Mouse (Mus musculus): ENCODE results near the gene Hoxd13.

Hoxd13 gene

DNA sequence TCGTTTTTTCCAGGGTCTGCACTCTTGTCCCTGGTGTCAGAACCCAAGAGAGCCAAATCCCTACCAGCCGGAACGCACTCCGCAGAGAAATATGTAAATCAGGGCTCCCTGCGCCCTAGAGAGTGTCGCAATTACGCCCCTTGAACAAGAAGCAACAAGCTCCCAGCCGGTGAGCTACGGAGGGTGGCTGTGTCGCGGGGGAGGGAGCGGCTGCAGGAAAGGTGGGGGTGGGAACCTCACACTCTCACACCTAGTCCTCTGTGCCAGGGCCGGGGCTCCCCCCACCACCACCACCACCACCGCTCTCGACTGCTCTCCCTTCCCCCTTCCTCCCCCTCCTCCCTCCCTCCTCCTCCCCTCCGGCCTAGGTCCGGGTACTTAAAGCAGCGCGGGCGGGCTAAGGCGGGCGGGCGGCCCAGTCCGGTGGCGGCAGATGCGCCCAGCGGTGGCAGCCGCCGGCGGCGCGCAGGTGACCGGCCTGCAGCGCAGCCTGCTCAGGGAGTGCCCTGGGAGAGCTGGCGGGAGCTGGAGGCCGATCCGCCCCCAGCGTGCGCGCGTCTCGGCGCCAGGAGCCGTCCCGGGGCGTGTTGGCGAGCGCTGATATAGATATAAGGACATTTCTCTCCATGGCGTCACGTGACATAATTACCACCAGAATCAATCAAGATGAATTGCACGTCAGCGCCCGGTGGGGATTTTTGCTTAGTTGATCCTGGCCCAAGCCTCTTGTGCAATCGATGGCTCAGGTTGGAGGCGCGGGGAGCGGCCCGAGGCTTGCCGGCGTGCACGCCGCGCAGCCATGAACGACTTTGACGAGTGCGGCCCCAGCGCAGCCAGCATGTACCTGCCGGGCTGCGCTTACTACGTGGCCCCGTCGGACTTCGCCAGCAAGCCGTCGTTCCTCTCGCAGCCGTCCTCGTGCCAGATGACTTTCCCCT, 13.8 kb downstream of the Hoxd13 start:
- no peak for DNase-seq

DNA sequence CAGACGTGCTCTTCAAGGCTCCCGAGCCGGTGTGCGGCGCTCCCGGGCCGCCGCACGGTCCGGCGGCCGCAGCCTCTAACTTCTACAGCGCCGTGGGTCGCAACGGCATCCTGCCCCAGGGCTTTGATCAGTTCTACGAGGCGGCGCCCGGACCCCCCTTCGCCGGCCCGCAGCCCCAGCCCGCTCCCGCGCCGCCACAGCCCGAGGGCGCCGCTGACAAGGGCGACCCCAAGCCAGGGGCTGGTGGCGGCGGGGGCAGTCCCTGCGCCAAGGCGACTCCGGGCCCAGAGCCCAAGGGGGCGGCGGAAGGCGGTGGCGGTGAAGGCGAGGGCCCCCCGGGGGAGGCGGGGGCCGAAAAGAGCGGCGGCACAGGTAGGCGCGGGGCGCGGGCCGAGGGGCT, 14.7 kb downstream of the Hoxd13 start:
- DNase-seq, result no peak

DNA sequence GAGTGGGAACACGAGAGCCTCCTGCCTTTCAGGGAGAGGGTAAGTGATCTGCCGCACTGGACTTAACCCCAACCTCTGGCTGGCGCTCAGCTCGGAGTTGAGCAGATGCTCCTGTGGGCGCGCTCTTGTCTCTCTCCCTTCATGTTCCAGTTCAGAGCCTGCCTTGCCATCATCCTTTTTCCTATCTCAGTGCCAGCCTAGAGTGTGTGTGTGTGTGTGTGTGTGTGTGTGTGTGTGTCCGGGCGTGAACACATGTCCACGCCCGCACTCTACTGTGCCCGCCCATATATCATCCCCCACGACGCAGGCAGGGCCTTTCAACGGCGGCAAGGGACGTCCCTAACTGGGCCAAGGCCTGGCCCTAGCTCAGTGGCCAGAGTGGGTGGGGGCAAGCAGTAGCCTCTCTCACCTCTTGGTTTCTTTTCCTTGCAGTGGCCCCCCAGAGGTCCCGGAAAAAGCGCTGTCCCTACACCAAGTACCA, 15.4 kb downstream of the Hoxd13 start:
- DNase-seq, result no peak

DNA sequence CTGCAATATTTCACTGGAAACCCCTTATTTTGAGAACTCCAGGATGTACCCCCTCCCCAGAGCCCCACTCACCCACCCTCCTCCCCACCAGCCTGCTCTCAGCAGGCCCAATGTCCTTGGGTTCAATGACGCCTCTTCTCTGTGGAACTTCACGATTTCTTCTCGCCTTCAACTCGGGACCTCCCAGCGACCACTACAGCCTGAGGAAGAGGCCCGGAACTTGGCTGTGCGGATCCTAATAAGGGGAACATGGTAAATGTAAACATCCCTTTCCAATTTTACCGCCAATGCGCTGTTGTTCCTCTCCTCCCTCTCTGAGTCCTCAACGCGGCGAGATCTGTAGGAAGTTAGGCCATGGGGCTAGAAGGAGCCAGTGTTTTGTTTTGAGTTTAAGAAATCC, 16.0 kb downstream of the Hoxd13 start:
- no peak for DNase-seq

DNA sequence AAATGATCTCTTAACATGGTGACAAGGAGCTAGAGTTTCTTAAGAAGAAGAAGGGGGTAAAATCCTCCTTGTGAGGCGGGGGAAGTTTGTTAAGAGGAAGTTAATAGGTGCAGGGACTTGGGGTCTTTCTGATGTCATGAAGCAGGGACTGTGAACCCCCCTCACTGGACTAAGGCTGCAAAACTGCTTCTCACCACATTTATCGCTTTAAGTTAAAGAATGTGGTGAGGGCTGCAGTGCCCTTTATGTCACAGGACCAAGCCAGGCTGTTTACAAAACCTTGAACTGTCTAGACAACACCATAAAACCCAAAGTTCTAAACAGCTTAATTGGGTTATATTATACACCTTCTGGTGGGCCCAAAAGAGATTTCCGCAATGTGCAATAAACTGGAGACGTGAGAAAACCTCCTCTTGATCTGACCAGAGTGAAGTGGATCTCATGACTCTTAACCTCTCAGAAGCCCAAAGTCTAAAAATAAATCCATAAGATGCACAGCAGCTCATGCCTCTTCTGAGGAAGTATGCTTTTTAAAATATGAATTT, 17.0 kb downstream of the Hoxd13 start:
- DNase-seq, result no peak

DNA sequence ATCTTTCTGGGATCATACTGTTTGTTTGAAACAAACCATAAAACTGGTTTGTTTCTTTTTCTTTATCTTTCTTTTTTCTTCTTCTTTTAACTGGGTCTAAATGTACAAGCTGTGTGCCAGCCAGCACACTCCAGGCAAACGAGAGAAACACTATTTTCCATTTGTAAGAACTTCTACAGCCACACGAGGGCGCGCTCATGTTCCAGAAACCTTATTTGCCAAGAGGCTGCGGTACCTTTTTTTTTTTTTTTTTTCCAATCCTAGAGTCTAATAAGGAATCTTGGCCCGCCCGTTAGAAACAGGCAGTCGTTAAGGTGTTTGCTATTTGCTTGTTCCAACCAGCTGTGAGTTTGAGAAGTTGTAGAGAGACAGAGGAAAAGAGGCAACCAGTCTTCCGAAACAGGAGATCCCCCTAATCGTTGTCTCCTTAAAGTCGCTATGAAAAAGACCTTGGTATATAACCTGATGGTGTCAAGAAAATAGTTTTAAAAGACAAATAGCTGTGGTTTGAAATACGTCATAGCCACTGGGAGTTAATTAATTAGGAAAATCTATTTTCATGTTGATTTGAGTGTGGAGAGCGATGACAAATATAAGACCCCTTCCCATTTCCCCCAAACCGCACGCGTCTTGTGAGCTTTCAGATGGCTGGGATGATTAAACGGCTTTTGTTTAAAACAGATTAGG, 18.3 kb downstream of the Hoxd13 start:
- peak; percentile 67 for DNase-seq

DNA sequence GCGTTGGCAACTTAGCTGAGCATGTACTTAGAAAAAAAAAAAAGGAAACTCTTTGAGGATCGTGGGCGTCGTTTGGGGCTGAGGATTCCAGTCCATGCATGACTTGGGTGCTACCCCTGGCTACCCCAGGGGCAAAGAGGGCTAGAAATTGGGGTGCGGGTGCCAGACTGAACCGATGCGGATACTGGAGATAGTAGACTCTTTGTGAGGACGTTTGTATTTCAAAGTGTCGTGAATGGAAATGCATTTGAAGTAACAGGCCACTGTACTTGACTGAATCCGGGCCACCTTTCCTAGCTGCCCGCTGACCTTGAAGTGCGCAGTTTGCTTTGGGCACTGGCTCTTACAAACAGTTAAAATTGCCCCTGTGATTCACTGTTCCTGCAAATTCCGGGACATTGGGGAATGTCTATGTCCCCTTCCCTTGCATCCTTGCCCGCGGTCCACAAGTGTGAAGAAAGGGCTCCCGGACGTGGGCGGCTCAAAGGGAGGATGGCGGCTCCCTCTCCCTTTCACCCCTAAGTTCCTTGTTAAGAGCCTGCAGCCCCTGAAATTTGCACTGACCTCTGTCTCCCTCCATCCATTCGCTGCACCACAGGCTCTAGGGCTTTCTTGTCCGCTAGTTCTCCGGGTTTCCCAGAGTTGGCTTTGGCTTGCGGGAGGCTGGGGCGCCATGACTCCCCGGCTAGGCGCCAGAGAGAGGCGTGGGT, 19.0 kb downstream of the Hoxd13 start:
- DNase-seq, result no peak

DNA sequence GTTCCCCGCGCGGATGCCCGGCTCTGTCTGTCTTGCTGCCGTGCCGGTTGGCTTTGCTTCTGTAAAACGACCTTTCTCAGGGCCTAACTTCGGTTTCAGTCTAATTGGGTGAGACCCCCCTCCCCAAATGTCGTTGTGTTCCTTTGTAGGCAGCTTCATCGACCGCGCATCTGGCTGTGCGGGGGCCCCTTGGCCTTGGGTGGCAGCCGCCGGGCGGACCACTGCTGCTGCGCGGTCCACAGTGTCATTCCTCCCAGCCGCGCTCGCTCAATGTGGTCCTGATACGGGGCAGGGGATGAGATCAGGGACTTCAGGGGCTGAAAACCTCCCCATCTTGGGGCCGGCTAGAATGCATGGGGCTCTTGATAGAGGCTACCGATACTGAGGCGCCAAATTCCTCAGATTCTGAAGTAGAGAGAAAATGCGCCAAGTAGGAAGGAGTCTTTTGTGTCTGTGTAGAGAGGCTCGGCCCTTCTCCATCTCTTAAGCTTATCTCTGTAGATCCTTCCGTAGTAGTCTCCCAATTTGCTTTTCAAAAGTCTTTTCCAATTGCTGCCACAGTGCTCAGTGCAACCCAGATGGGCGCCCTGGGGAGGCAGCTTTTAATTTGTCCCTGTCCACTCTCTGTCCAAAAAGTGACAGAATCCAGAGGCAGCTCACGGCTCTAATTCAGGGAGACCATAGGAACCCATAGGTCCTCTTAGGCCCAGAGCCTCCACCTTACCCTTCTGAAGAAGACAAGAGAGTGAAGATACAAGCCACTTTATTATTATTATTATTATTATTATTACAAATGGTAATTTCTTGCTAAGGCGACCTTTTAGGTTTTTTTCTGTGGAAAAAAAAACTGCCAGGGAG, 19.8 kb downstream of the Hoxd13 start:
- no peak for DNase-seq

DNA sequence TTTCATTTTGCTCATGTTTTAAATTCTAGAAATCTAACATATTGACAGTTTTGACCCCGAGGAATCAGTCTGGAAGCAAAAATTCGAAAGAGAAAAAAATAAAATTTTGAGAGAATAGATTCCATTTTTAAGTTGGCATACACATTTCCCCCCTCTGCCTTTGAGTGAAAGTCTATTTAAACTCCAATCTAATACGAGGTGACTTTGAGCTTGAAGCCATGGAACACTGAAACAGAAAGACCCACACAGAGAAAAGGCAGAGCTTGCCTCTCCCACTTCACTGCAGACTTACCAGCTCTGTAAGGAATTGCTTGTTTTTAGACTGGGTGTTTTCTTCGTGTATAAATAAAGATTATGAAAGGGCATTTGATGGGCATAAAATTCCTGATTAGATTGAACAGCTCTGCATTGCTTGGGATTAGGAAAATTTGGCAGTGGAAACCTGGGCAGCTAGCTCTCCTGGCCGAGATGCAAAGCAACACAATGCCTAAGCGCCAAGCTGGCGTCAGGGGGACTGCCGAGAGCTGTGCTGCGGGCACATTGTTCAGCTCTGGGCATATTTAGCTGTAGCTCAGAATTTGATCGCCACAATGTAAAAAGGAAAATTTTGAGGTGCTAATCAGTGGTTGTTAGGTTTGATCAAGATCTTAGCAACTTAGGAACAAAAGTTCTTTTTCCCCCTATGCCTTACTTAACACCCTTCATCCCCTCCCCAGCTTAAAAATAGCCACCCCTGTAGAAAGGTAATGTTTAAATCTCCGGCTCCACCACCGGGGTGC, 20.9 kb downstream of the Hoxd13 start:
- DNase-seq, result no peak

DNA sequence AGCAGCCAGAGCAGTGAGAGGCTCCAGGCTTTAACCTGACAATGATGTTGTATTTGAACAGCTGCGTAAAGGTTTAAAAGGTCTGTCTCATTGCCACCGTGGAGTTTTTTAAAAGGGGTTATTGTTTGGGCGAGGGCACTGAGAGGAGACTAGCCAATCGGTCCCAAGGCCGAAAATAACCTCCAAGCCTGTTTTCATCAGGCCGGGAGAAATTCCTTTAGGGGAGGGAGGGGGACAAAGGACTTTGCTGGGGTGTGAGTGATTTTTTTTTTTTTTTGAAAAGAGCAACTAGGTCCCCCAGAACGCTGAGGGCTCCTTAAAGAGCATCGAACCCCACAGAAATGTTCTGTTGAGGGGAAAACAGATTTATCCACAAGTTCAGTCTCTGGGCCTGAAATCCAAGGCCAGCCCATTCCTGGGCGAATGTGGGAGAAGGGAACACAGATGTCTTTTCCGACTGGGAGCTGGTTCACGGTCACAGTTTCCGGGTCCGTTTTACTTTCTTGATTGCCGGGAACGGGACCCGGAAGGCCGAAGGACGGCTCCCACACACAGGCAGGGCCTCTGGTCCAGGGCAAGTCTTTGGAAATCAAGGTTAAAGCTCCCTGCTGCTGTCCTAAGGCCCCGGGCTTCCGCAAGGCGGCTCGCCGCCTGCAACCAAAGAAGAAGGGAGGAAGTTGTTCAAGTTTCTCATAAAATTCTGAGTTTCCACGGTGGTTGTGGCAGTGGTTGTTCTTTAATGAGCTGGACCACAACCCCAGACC, 21.6 kb downstream of the Hoxd13 start:
- DNase-seq, result no peak

DNA sequence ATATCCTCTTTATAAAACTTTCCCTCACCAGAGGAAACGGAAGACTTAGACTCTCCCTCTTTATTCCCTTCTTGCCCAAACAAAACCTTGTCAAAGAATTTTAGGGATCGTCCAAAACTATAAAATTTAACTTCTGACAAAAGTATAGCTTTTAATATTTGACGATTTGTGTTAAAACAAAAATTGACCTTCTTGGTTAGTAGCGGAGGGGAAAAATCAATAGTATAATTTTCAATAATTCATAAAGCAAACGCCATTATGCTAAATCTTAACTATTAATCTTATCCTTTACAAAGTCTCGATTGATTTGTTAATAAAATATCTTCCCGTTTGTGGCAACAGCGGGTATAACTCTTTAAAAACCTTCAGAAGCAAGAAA, 22.2 kb downstream of the Hoxd13 start:
- no peak for DNase-seq

DNA sequence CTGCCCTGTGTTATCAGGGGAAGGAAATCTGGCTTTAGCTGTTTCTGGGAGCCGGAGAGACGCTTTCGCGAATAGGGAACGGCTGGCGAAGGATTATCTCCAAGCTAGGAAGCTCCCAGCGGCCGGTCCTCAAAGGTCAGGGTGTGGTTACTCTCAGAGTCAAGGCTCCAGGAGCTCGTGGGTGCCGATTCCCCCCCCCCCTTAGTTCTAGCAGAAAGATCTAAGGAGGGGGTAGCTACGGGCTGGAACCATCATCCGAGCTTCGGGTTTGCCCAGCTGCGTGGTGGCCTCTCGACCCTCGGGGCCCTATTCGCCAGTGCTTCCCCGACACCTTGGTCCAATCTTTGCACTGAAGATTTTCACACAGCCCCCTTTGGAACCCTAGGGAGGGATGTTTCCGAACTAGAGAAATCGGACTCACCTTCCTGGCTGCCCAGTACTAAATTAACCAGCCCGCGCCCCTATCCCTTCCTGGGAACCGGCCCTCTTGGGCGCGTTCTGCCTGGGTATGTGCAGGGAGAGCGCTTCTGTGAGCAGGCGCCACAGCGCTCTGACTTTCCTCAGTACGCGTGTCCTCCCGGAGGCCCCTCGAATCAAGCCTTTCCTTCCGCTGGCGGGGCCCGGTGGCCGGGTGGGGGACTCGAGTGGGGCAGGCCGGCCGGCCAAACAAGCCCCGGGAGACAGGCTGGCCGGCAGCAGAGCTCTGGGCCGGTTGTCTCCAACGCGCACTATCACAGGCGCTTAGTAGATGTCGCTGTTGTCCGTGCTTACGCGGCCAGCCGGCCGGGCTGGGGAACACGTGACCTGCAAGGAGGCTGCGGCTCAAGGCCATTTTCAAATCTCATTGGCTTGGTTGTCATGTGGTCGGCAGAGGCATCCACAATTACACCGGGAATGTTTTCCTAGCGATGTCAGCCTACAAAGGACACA, 23.2 kb downstream of the Hoxd13 start, which contains the start of gene Hoxd10:
Gene Hoxd10, plus strand, starts transcription at position 903 of the 930 bp plus-strand sequence.
- DNase-seq, result peak; percentile 45

DNA sequence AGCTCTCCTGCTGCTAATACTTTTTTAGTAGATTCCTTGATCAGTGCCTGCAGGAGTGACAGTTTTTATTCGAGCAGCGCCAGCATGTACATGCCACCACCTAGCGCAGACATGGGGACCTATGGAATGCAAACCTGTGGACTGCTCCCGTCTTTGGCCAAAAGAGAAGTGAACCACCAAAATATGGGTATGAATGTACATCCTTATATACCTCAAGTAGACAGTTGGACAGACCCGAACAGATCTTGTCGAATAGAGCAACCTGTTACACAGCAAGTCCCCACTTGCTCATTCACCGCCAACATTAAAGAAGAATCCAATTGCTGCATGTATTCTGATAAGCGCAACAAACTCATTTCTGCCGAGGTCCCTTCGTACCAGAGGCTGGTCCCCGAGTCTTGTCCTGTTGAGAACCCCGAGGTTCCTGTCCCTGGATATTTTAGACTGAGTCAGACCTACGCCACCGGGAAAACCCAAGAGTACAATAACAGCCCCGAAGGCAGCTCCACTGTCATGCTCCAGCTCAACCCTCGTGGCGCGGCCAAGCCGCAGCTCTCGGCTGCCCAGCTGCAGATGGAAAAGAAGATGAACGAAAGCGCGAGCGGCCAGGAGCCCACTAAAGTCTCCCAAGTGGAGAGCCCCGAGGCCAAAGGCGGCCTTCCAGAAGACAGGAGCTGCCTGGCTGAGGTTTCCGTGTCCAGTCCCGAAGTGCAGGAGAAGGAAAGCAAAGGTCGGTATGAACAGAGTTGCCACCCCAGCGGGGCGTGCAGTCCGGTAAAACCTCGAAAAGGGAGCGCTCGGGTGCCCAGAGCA, 24.1 kb downstream of the Hoxd13 start:
- DNase-seq, result no peak

DNA sequence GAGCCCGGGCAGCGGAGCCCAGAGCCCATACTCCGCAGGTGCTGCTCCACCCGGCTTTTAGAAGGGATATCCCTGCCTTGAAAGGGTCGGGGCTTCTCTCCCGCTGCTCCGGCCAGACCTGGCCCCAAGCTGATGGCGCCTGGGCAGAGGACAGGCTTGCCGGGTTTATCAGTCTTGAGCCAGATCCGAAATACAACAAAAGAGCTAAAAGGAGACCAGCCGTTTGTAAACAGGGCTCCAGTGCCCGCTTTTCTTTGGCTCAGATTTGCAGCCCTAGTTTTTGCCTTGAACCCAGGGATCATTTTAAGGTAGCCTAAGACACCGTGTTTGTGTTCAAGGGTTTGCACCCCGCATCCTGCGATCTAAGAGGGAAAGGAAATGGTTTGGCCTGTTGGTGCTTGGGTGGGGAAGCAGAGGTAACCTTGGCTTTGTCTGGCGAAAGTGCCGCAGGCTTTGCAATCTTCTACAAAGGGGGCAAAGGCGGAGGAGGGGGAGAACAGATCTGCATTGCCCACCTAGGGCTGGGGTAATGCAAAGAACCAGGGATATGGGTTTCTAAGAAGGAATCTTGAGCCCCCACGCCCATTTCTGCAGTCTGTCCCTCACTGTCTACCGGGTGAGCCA, 24.8 kb downstream of the Hoxd13 start:
- no peak for DNase-seq

DNA sequence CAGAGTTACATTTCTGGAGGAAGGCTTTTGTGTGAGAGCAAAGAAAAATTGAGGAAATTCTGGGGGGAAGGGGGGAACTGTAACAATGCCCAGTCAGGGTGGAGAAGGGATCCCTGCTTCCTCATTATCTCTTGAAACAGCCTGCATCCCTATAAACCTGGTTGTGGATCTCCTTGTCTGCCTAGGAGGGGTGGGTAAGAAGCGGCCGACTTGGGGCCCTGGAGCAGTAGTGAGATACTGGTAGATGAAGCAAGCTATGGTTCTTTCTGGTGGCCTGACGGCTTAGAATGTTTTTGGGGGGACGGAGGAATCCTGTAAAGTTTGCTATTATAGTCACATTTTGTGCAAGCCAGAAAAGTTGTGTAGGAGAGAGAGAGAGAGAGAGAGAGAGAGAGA, 25.3 kb downstream of the Hoxd13 start:
- DNase-seq, result no peak

DNA sequence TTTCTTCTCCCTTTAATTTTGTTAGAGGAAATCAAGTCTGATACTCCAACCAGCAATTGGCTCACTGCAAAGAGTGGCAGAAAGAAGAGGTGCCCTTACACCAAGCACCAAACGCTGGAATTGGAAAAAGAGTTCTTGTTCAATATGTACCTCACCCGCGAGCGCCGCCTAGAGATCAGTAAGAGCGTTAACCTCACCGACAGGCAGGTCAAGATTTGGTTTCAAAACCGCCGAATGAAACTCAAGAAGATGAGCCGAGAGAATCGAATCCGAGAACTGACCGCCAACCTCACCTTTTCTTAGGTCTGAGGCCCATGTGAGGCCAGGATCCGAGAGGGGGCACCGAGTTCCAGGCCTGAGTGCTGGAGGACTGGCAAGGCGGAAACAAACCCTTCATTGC, 26.0 kb downstream of the Hoxd13 start:
- no peak for DNase-seq

DNA sequence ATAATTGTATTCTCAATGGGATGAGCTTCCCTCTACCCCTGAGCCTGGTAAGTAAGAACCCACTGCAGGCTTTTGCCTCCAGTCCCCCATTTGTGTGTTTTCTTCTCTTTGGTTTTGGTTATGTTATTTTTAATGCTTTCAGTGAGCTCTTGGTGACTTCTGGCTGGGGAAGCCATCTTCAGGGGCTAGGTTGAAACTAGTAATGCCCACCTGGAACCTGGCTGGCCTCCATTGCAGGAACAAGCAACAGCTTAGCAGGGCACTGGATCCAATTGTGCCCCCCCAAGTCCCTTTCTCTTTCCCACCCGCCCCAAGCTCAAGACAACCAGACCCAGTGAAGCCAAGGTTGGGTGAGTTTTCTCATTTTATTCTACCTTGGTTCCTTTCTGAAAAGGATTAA, 27.3 kb downstream of the Hoxd13 start:
- DNase-seq, result no peak
